Comparison of ENCODE assay signal across 9 mouse cellular contexts in the genomic region with DNA sequence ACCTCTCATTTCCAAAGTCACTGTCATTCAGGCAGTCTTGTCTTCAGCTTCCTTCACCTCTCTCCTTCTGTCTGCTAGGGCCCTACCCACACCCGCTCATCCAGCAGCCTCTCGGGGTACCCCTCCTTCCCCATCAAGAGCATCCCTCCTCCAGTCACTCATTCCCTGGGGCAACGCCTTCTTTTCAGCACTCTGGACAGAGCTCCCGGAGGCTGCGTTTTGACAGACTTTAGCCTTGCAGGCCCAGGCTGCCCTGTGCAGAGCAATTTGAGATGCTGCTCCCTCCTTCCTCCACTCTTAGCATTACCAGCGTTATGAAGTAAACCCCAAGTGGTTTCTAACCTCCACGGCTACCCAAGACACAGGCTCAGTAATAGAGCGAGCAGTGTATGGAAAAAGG.
DNase-seq lines count a peak whose midpoint lies in the region; ATAC-seq lines count a peak whose summit lies in the region.
"Had no signal": no experiment of that assay in that cellular context is flagged by ENCODE, and none has a peak within 500 bp of the region (broad histone marks: within the 10 kb centered on the region; RNA-seq: fewer than 3 reads in every experiment).

No protein-coding gene starts in this region.

- H3K9me3 ChIP-seq in liver, embryonic 12.5 days (replicated peaks): no peaks in the 10 kb centered on the region
- H3K9me3 ChIP-seq in forebrain, embryonic 11.5 days (ENCODE audit: control insufficient read depth, low read length): no peaks in the 10 kb centered on the region
- H3K9me3 ChIP-seq in kidney, embryonic 14.5 days (ENCODE audit: control insufficient read depth, low read length): no peaks in the 10 kb centered on the region

- no peak overlapping the region for H3K4me2 ChIP-seq in liver, embryonic 12.5 days
- no peak overlapping the region for H3K4me2 ChIP-seq in forebrain, embryonic 11.5 days (ENCODE audit: low read depth, low read length, severe bottlenecking)
- no peak overlapping the region for H3K4me2 ChIP-seq in kidney, embryonic 14.5 days (replicated peaks; ENCODE audit: low read depth, low read length)

- no peak overlapping the region for H3K4me3 ChIP-seq in liver, embryonic 12.5 days
- no peak overlapping the region for H3K4me3 ChIP-seq in forebrain, embryonic 11.5 days (ENCODE audit: low read depth, low read length)
- H3K4me3 ChIP-seq in kidney, embryonic 14.5 days (ENCODE audit: low read length): no peak overlapping the region
- H3K4me3 ChIP-seq: left cerebral cortex, adult 2 months had no signal

- intact Hi-C loops in left cerebral cortex, postnatal 36 days (cut with DNase I): no loop called here

- H3K27me3 ChIP-seq in liver, embryonic 12.5 days (replicated peaks): 0 out of 2 replicates have a peak, but pooled peaks cover 3% of the 10 kb centered on the region
- no peaks in the 10 kb centered on the region for H3K27me3 ChIP-seq in forebrain, embryonic 11.5 days (ENCODE audit: control insufficient read depth, insufficient read depth, low read length)
- H3K27me3 ChIP-seq in kidney, embryonic 14.5 days (ENCODE audit: control insufficient read depth, insufficient read depth, low read length): no peaks in the 10 kb centered on the region

- H3K9ac ChIP-seq in liver, embryonic 12.5 days: no peak overlapping the region
- H3K9ac ChIP-seq in forebrain, embryonic 11.5 days (ENCODE audit: low read length): no peak overlapping the region
- H3K9ac ChIP-seq in kidney, embryonic 14.5 days (ENCODE audit: low read depth, low read length): no peak overlapping the region

- WGBS in liver, embryonic 12.5 days (ENCODE audit: insufficient replicate concordance): 15% methylated on average over 8 of the region's 8 CpGs
- 13% methylated on average over 8 of the region's 8 CpGs for WGBS in forebrain, embryonic 11.5 days
- 11% methylated on average over 8 of the region's 8 CpGs for WGBS in kidney, embryonic 14.5 days

- H3K4me1 ChIP-seq in liver, embryonic 12.5 days: no peaks in the 10 kb centered on the region
- no peaks in the 10 kb centered on the region for H3K4me1 ChIP-seq in forebrain, embryonic 11.5 days (replicated peaks; ENCODE audit: control insufficient read depth, insufficient read depth, low read length)
- 0 out of 2 replicates have a peak, but pooled peaks cover 1% of the 10 kb centered on the region for H3K4me1 ChIP-seq in kidney, embryonic 14.5 days (ENCODE audit: control insufficient read depth, insufficient read depth, low read length)

- ATAC-seq in liver, embryonic 12.5 days: no peak
- no peak for ATAC-seq in forebrain, embryonic 11.5 days (replicated peaks; ENCODE audit: low FRiP score)
- ATAC-seq in kidney, embryonic 14.5 days (ENCODE audit: low FRiP score, low TSS enrichment): peak; percentile 69; the same call in 1 of the 2 replicates
- ATAC-seq in megakaryocyte progenitor cell, adult 5-6 weeks (replicated peaks; ENCODE audit: poor library complexity): peak; percentile 70; the same call in 1 of the 2 replicates

- no peak overlapping the region for H3K27ac ChIP-seq in liver, embryonic 12.5 days
- no peak overlapping the region for H3K27ac ChIP-seq in forebrain, embryonic 11.5 days (ENCODE audit: low read depth, low read length)
- H3K27ac ChIP-seq in kidney, embryonic 14.5 days (ENCODE audit: low read depth, low read length): no peak overlapping the region
- H3K27ac ChIP-seq: left cerebral cortex, adult 2 months had no signal

- H3K36me3 ChIP-seq in liver, embryonic 12.5 days: no peaks in the 10 kb centered on the region
- no peaks in the 10 kb centered on the region for H3K36me3 ChIP-seq in forebrain, embryonic 11.5 days (ENCODE audit: control insufficient read depth, insufficient read depth, low read length)
- H3K36me3 ChIP-seq in kidney, embryonic 14.5 days (ENCODE audit: control insufficient read depth, insufficient read depth, low read length): no peaks in the 10 kb centered on the region

- DNase-seq in liver: peak; percentile 66
- DNase-seq in forebrain, embryonic 11.5 days (ENCODE audit: low spot score): peak; percentile 83
- DNase-seq in testis, postnatal 14 days (ENCODE audit: low spot score): peak; percentile 46
- no peak for DNase-seq in left cerebral cortex, postnatal 36 days (ENCODE audit: low spot score in 2 of 2)
- DNase-seq in frontal cortex, postnatal 14 days (ENCODE audit: low spot score in 2 of 2): no peak

Comparison
In these comparisons a context has a peak if more than half of its experiments do, and no peak if none do; other contexts are left out.
1. DNase-seq: peak in liver (single experiment), forebrain, embryonic 11.5 days (single experiment) and testis, postnatal 14 days (single experiment); none in left cerebral cortex, postnatal 36 days (0 of 2) and frontal cortex, postnatal 14 days (0 of 2).
2. ATAC-seq: peak in kidney, embryonic 14.5 days (single experiment) and megakaryocyte progenitor cell, adult 5-6 weeks (single experiment); none in liver, embryonic 12.5 days (single experiment) and forebrain, embryonic 11.5 days (single experiment).